Mouse (Mus musculus) left cerebral cortex, adult 9 months (tissue): ENCODE data around the gene Zfp64.
A peak's percentile ranks its signal among the peaks of the same experiment; 100 is the strongest.
"Not testable (repeated sequence)": the region's sequence is repeated elsewhere in the genome, so short reads cannot be mapped to it uniquely, and the experiment has no call there.

Experiments used
- DNase-seq, 2 experiments: peaks; one replicate each; pipeline ENCODE4 v3.0.0; 2022; ENCODE audit warnings: low spot score in 2 of 2

Zfp64 gene

DNA sequence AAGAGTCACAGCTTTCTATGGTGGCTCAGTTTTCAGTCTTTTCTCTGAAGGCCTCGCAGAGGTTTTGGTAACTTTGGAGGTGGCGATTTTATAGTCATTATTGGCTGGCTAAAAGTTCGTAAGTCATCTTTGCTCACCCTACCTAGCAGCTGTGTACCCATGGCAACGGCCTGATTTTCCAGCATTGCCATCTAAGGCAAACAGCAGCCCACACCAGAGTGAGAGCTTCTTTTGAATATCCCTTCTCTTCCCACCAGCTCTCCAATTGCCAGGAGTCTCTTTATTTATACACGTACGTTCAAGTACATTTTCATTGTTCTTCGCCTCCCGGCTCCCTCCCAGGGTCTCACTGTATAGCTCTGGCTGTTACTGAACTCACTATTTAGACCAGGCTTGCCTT lies 59.9 kb downstream of the Zfp64 start:
- DNase-seq, result peak in 1 of 2 experiments; percentile 47

DNA sequence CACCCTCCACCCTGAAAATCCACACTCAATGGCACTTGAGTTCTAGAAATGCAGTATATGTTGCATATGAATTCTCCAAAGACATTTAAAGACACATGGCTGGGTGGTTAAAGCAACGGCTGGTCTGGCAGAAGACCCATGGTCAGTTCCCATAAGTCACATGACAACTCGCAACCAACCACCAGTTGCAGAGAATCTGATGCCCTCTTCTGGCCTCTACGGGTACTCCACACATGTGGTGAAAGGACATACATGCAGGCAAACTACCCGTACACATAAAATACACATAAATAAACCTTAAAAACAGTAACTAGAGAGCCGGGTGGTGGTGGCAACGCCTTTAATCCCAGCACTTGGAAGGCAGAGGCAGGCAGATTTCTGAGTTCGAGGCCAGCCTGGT lies 60.6 kb downstream of the Zfp64 start:
- DNase-seq, result no peak

DNA sequence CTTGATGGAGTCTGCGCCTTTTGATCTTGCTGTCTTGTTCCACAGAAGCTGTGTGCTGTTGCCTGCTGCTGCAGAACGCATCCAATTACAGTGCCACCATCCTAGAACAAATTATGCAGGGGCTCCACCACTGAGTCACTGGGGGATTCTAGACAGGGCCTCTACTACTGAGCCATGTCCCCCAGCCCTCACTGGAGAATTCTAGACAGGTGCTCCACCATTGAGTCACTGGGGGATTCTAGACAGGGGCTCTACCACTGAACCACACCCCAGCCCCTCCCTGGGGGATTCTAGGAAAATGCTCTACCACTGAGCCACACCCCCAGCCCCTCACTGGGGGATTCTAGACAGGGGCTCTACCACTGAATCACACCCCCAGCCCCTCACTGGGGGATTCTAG lies 63.3 kb downstream of the Zfp64 start:
- no peak for DNase-seq

- DNase-seq, result no peak
Observed at GRCm38 (mm10) chr2:168884641-168885040, 70.7 kb downstream of the Zfp64 start.

GRCm38 (mm10) chr2:168882997-168883396 lies 72.4 kb downstream of the Zfp64 start:
- DNase-seq, result no peak

- DNase-seq, result peak in 1 of 2 experiments; percentile 11
Observed at GRCm38 (mm10) chr2:168881927-168882326, 73.5 kb downstream of the Zfp64 start.

DNA sequence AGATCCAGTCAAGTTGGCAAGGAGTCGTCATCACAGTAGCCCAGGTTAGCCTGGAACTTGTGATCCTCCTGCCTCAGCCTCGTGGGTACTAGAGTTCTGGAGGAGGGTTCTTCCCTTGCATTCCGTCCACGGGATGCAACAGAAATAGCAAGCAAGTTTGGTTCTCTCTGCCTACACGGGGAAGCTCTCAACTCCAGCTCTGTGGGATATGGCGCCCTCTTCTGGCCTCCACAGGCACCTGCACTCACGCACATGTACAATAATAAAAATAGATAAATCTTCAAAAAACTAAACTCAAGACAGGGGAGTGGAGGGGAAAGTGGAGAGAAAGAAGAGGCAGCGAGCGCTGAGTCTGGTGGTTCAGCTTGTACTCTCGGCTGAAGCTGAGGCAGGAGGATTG lies 75.8 kb downstream of the Zfp64 start:
- DNase-seq, result no peak

GRCm38 (mm10) chr2:168878708-168879107 lies 76.7 kb downstream of the Zfp64 start:
- DNase-seq, result no peak

DNA sequence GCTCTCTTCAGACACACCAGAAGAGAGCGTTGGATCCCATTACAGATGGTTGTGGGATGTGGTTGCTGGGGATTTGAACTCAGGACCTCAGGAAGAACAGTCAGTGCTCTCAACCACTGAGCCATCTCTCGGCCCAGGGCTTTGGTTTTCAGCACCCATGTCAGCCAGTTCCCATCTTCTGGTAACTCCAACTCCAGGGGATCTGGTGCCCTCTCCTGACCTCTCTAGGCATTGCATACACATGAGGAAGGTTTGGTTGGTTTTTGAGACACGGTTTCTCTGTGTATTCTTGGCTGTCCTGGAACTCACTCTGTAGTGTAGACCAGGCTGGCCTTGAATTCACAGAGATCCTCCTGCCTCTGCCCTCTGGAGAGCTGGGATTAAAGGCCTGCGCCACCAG lies 77.2 kb downstream of the Zfp64 start:
- DNase-seq, result no peak

- no peak for DNase-seq
Observed at GRCm38 (mm10) chr2:168876631-168877030, 78.8 kb downstream of the Zfp64 start.

GRCm38 (mm10) chr2:168874498-168874897 lies 80.9 kb downstream of the Zfp64 start:
- DNase-seq, result peak in 1 of 2 experiments; percentile 19

- DNase-seq, result no peak
Observed at GRCm38 (mm10) chr2:168871767-168872511, 83.4 kb downstream of the Zfp64 start.

- peak in 1 of 2 experiments; percentile 18 for DNase-seq
Observed at GRCm38 (mm10) chr2:168870480-168870879, 84.9 kb downstream of the Zfp64 start.

GRCm38 (mm10) chr2:168866942-168867341 lies 88.4 kb downstream of the Zfp64 start:
- DNase-seq, result no peak

- no peak for DNase-seq
Observed at GRCm38 (mm10) chr2:168866436-168866835, 89.0 kb downstream of the Zfp64 start.

DNA sequence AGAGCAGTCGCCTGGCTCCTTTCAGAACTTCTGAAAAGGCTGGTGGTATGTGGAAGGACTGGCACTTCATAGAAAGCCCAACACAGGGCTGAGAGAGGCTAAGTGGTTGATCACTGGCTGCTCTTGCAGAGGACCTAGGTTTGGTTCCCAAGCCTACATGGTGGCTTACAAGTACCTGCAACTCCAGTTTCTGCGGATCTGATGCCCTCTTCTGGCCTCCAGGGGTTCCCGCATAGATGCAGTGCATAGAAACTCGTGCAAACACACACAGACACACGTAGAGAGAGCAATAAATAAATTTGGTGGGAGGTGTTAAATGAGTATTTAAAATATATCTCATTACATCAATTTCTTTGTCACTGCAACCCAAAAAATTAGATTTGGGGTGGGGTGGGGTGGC lies 90.5 kb downstream of the Zfp64 start:
- no peak for DNase-seq

DNA sequence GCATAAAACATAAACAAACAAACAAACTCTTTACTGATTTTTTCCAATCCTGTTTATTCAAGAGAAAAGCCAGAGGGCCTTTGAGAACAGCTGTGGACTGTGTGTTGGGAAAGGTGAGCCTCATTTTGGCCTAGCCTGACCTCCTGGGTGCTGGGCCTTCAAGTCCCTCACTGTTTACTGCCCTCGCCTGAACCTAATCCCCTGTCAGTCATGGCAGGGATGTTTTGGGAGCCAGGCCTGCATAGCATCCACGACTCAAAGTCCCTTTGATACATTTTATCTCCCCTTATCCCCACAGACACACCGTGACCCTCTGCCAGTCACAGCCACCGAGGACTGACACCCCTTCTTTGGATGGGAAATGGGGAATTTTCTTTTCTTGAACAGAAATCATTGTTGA lies 92.7 kb downstream of the Zfp64 start:
- no peak for DNase-seq

DNA sequence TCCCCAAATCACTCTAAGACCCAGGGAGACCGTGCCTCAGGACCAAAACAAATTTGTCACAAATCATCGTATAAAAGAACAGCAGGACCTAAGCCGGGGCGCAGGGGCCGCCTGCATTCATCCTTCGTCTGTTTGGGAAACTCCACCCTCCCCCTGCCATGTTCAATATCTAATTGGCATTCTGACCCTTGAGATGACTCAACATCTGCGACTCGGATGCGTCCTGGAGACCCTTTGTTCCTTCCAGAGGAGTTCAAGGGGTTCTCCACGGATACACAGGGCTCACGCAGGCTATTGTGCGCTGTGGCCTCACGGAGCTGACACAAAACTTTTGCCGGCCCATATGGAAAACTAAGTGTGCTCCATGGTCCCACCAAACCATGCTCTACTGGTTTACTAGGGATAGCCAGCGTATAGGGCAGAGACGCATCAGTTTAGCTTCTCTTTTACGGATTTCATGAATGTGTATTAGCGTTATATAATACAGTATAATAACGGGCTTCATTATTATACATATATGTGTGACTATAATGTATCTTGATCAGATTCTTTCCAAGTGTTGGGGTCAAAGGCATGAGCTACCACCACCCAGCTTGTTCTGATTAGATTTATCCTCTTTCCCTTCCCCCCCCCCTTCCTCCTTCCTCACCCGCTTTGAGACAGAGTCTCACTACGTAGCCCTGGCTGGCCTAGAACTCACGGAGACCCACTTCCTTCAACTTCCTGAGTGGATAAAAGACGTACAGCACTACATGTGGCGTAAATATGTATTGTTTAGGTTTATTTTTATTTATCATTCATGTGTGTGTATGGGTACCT lies 94.3 kb downstream of the Zfp64 start:
- no peak for DNase-seq

DNA sequence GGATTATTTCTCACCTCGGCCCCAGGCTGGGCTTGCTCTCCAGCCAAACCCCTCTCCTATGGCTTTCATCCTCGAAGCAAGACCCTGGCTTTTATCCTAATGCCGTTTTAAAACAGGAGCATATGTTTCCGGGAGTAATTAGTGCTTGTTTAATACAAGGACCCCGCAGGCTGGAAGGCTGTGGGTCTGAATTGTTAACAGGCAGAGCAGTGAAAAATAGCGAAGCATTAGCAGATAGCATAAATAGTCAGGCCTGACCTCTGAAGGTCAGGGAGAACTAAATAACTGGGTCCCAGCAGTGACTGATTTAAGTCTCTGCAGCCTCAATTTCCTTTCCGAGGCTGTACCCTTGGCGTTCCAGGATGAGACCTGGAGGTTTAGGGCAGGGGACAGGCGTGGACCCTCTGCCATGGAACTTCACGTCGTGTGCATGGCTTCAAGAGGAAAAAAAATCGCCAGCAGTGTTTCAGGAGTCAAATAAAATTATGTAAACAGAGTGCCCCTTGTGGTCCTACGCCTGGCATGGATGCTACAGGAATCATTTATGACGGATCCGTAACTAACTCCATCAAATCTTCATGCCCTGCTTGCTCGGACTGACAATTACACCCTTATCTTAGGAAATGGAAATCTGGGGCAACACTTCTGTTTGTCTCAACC lies 95.2 kb downstream of the Zfp64 start:
- DNase-seq, result no peak

DNA sequence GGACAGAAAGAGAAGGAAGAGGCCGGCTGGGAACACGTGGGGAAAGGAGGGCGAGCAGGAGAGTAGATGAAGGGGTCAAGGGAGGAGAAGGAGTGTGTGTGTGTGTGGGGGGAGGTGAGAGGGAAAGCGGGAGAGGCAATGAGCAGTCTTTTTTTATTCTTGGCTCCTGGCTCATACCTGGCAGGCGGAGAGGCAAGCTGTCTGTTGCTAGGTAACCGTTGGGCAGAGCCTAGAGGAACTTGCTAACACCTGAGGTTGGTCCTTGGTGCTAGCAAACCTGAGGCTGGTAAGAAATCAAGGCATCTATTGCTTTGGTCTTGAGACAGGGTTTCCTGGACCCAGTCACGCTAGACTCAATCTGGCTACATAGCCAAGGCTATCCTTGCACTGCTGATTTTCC lies 98.7 kb downstream of the Zfp64 start:
- no peak for DNase-seq

- no peak for DNase-seq
Observed at GRCm38 (mm10) chr2:168854777-168855176, 100.6 kb downstream of the Zfp64 start.

GRCm38 (mm10) chr2:168853869-168854268 lies 101.5 kb downstream of the Zfp64 start:
- DNase-seq, result not testable (repeated sequence)

GRCm38 (mm10) chr2:168851545-168851944 lies 103.8 kb downstream of the Zfp64 start:
- no peak for DNase-seq
